Mouse (Mus musculus): ENCODE measurements around the gene Sbno1. TPM values are rescaled to one million over a fixed set of nuclear protein-coding genes. Genes with fewer than 3 reads are reported as not detected.
"Not testable (repeated sequence)": the region's sequence is repeated elsewhere in the genome, so short reads cannot be mapped to it uniquely, and the experiment has no call there.

The Sbno1 gene
- polyA plus RNA-seq, 1 experiment from 2014 or later = 88.6 TPM

GRCm38 (mm10) chr5:124366721-124367120 lies 59.1 kb downstream of the Sbno1 start:
- 54% methylated on average over 3 of the region's 3 CpGs for WGBS
- Histone ChIP-seq H3K9ac (no peak overlapping the region), H3K27me3 (ENCODE audit: insufficient read depth, low read length) (no peaks in the 10 kb centered on the region), H3K9me3 (ENCODE audit: low read depth, low read length) (no peaks in the 10 kb centered on the region), H3K27ac (ENCODE audit: low read depth) (no peak overlapping the region), H3K36me3 (ENCODE audit: insufficient read depth) (peaks cover 34% of the 10 kb centered on the region), H3K4me1 (ENCODE audit: insufficient read depth) (no peaks in the 10 kb centered on the region), H3K4me3 (ENCODE audit: low read depth, low read length) (no peak overlapping the region), H3K4me2 (no peak overlapping the region)
- no peak for TF ChIP-seq CTCF (IDR thresholded peaks at IDR 0.05; ENCODE audit: low read depth)
- DNase-seq (peak; percentile 31), ATAC-seq (ENCODE audit: insufficient read depth) (no peak)

GRCm38 (mm10) chr5:124365754-124366153 lies 60.0 kb downstream of the Sbno1 start:
- Histone ChIP-seq H3K4me2 (no peak overlapping the region), H3K9me3 (ENCODE audit: low read depth, low read length) (no peaks in the 10 kb centered on the region), H3K4me3 (ENCODE audit: low read depth, low read length) (no peak overlapping the region), H3K4me1 (ENCODE audit: insufficient read depth) (no peaks in the 10 kb centered on the region), H3K36me3 (ENCODE audit: insufficient read depth) (peaks cover 25% of the 10 kb centered on the region), H3K27ac (ENCODE audit: low read depth) (no peak overlapping the region), H3K9ac (no peak overlapping the region), H3K27me3 (ENCODE audit: insufficient read depth, low read length) (no peaks in the 10 kb centered on the region)
- TF ChIP-seq CTCF (IDR thresholded peaks at IDR 0.05; ENCODE audit: low read depth) = no peak
- DNase-seq = no peak
- WGBS = 92% methylated on average over 2 of the region's 2 CpGs
- no peak for ATAC-seq (ENCODE audit: insufficient read depth)

DNA sequence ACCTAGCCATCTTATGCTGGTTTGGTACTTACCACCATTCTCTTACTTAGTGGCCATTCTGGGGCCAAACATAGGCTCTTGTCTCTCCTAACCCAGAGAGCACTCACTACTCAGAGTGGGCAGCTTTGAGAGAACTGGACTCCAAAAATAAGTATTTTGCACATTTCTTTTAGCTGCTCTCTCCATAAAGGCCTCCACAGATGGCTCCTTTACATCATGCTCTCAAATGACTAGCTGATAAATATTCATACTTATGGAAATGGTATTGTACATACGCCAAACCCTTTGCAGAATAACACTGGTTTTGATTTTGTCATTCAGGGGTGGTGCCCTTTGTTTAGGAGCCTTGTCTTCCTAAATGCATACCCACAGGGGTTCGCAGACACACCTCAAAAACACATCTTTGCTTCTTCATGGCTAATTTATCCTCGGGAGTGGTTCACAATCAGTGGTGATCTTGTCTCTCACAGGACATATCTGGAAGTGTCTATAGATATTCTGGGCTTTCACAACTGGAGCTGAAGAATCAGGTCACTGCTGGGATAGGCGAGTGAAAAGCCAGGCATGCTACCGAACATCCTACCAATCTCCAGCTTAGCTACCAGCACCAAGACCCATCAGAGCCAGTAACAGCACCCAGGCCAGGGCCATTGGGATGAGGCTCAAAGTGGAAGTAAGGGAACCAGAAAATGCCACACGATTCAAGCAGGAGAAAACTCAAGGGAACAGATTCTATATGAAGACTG lies 61.5 kb downstream of the Sbno1 start:
- ATAC-seq (ENCODE audit: insufficient read depth) (no peak), DNase-seq (no peak)
- no peaks in the 10 kb centered on the region for H3K4me1 ChIP-seq (ENCODE audit: insufficient read depth)
- no peaks in the 10 kb centered on the region for H3K9me3 ChIP-seq (ENCODE audit: low read depth, low read length)
- peaks cover 13% of the 10 kb centered on the region for H3K36me3 ChIP-seq (ENCODE audit: insufficient read depth)
- no peak overlapping the region for H3K4me2 ChIP-seq
- H3K27me3 ChIP-seq (ENCODE audit: insufficient read depth, low read length) = no peaks in the 10 kb centered on the region
- H3K9ac ChIP-seq = no peak overlapping the region
- no peak overlapping the region for H3K27ac ChIP-seq (ENCODE audit: low read depth)
- 85% methylated on average over 6 of the region's 6 CpGs for WGBS
- TF ChIP-seq CTCF (IDR thresholded peaks at IDR 0.05; ENCODE audit: low read depth) = no peak
- no peak overlapping the region for H3K4me3 ChIP-seq (ENCODE audit: low read depth, low read length)

DNA sequence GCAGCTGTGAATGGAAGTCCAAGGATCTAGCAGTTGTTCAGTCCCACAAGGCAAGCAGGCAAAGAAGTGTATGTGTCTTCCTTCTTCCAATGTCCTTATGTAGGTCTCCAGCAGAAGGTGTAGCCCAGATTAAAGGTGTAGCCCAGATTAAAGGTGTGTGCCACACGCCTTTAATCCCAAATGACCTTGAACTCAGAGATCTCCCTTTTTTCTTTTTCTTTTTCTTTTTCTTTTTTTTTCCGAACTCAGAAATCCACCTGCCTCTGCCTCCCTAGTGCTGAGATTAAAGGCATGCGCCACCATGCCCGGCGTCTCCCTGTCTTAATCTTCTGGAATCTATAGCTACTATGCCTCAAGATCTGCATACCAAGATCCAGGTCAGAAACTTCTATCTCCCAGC lies 62.8 kb downstream of the Sbno1 start, which contains the start of gene Cdk2ap1:
TSS of gene Cdk2ap1 (minus strand) at position 101 of the 400 bp plus-strand sequence.
- not testable (repeated sequence) for H3K4me2 ChIP-seq; H3K27ac ChIP-seq (ENCODE audit: low read depth); DNase-seq; H3K9me3 ChIP-seq (ENCODE audit: low read depth, low read length); ATAC-seq (ENCODE audit: insufficient read depth); H3K36me3 ChIP-seq (ENCODE audit: insufficient read depth); H3K4me3 ChIP-seq (ENCODE audit: low read depth, low read length); H3K4me1 ChIP-seq (ENCODE audit: insufficient read depth); H3K27me3 ChIP-seq (ENCODE audit: insufficient read depth, low read length); H3K9ac ChIP-seq
- WGBS = 85% methylated on average over 5 of the region's 5 CpGs

GRCm38 (mm10) chr5:124359641-124360040 lies 66.2 kb downstream of the Sbno1 start:
- WGBS = 86% methylated on average over 2 of the region's 2 CpGs
- peak; percentile 32 for DNase-seq
- H3K4me2 ChIP-seq = no peak overlapping the region

DNA sequence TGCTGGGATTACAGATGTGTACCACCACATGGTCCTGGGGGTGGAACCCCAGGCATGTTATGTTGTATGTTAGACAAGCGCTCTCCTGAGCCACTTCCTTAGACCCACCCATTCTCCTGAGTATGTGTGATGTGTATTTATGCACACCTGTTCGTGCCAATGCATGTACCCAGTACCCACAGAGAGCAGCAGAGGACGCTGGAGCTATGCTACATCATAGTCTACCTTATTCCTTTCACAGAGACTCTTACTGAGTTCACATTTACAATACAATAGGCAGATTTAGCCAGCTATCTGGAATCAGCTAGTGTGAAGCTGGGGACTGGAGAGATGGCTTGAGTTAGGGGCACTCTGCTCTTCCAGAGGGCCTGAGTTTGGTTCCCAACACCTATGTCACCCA lies 69.1 kb downstream of the Sbno1 start:
- ATAC-seq (ENCODE audit: insufficient read depth) (no peak), DNase-seq (no peak)
- H3K27me3 ChIP-seq (ENCODE audit: insufficient read depth, low read length) = no peaks in the 10 kb centered on the region
- no peak overlapping the region for H3K27ac ChIP-seq (ENCODE audit: low read depth)
- no peak overlapping the region for H3K9ac ChIP-seq
- H3K36me3 ChIP-seq (ENCODE audit: insufficient read depth) = no peaks in the 10 kb centered on the region
- WGBS = 36% methylated on average over 3 of the region's 3 CpGs
- no peak overlapping the region for H3K4me2 ChIP-seq
- no peak overlapping the region for H3K4me3 ChIP-seq (ENCODE audit: low read depth, low read length)
- TF ChIP-seq CTCF (IDR thresholded peaks at IDR 0.05; ENCODE audit: low read depth) = peak; percentile 17; the same call in 1 of the 2 replicates
- no peaks in the 10 kb centered on the region for H3K9me3 ChIP-seq (ENCODE audit: low read depth, low read length)
- peaks cover under 1% of the 10 kb centered on the region for H3K4me1 ChIP-seq (ENCODE audit: insufficient read depth)

More at GRCm38 (mm10) chr5:124359641-124360040, 66.2 kb downstream of the Sbno1 start:
- Histone ChIP-seq H3K36me3 (ENCODE audit: insufficient read depth) (no peaks in the 10 kb centered on the region), H3K4me3 (ENCODE audit: low read depth, low read length) (no peak overlapping the region), H3K27ac (ENCODE audit: low read depth) (no peak overlapping the region), H3K27me3 (ENCODE audit: insufficient read depth, low read length) (no peaks in the 10 kb centered on the region), H3K4me1 (ENCODE audit: insufficient read depth) (no peaks in the 10 kb centered on the region), H3K9ac (no peak overlapping the region), H3K9me3 (ENCODE audit: low read depth, low read length) (no peaks in the 10 kb centered on the region)
- ATAC-seq (ENCODE audit: insufficient read depth) = no peak
- TF ChIP-seq CTCF (IDR thresholded peaks at IDR 0.05; ENCODE audit: low read depth) = peak; percentile 49; the same call in 1 of the 2 replicates

- ATAC-seq (ENCODE audit: insufficient read depth) = no peak
- H3K4me3 ChIP-seq (ENCODE audit: low read depth, low read length) = peak overlapping the region; percentile 97
Measured at GRCm38 (mm10) chr5:124355425-124355959, 70.3 kb downstream of the Sbno1 start.

More at GRCm38 (mm10) chr5:124355425-124355959, 70.3 kb downstream of the Sbno1 start:
- no peaks in the 10 kb centered on the region for H3K9me3 ChIP-seq (ENCODE audit: low read depth, low read length)
- H3K27ac ChIP-seq (ENCODE audit: low read depth) = no peak overlapping the region
- H3K9ac ChIP-seq = peak overlapping the region; percentile 100
- H3K27me3 ChIP-seq (ENCODE audit: insufficient read depth, low read length) = no peaks in the 10 kb centered on the region
- DNase-seq = no peak
- H3K36me3 ChIP-seq (ENCODE audit: insufficient read depth) = 0 out of 2 replicates have a peak, but pooled peaks cover 2% of the 10 kb centered on the region
- peak overlapping the region; percentile 72 for H3K4me2 ChIP-seq
- WGBS = 5% methylated on average over 12 of the region's 12 CpGs
- no peak for TF ChIP-seq CTCF (IDR thresholded peaks at IDR 0.05; ENCODE audit: low read depth)
- peaks cover 10% of the 10 kb centered on the region for H3K4me1 ChIP-seq (ENCODE audit: insufficient read depth)

Measured in lung, embryonic 14.5 days (tissue).